Mouse (Mus musculus): ENCODE data around the gene Ube2d3. TPM values are rescaled to one million over a fixed set of nuclear protein-coding genes. Genes with fewer than 3 reads are reported as not detected.

Gene Ube2d3
- 281 and 348 TPM in 2 replicates for polyA plus RNA-seq (2015; fragmentation: Nextera tagmentation; extraction: Ambion mirVana)

- no peaks in the 10 kb centered on the region for H3K9me3 ChIP-seq (replicated peaks)
- under 1% methylated on average over 56 of the region's 56 CpGs for WGBS (ENCODE audit: insufficient replicate concordance)
- DNase-seq (peak; percentile 97), ATAC-seq (ENCODE audit: low read depth) (peak; percentile 82)
- H3K4me1 ChIP-seq (replicated peaks) = peaks cover 25% of the 10 kb centered on the region
- H3K27ac ChIP-seq = peak within 1 kb of the TSS; percentile 99
- H3K9ac ChIP-seq = peak within 1 kb of the TSS; percentile 98
- 0 out of 2 replicates have a peak, but pooled peaks cover 6% of the 10 kb centered on the region for H3K36me3 ChIP-seq
- H3K4me2 ChIP-seq = peak within 1 kb of the TSS; percentile 85
- peak within 1 kb of the TSS; percentile 91 for H3K4me3 ChIP-seq (replicated peaks)
- H3K27me3 ChIP-seq = no peaks in the 10 kb centered on the region
These were observed at the start of gene Ube2d3 for GRCm38 (mm10) chr3:135437758-135438495. TSS of gene Ube2d3 (plus strand) at chr3:135438149.

GRCm38 (mm10) chr3:135393186-135393585, 44.8 kb upstream of the Ube2d3 start:
- H3K4me2 ChIP-seq = no peak overlapping the region
- no peaks in the 10 kb centered on the region for H3K27me3 ChIP-seq
- no peak for DNase-seq
- H3K9ac ChIP-seq = no peak overlapping the region
- H3K4me3 ChIP-seq (replicated peaks) = no peak overlapping the region
- H3K9me3 ChIP-seq (replicated peaks) = no peaks in the 10 kb centered on the region
- no peaks in the 10 kb centered on the region for H3K36me3 ChIP-seq
- no peak overlapping the region for H3K27ac ChIP-seq
- peaks cover 10% of the 10 kb centered on the region; the same call in 1 of the 2 replicates for H3K4me1 ChIP-seq (replicated peaks)
- no peak for ATAC-seq (ENCODE audit: low read depth)
- 51% methylated on average over 6 of the region's 6 CpGs for WGBS (ENCODE audit: insufficient replicate concordance)

- Histone ChIP-seq H3K4me1 (replicated peaks) (peaks cover 10% of the 10 kb centered on the region; the same call in 1 of the 2 replicates), H3K9me3 (replicated peaks) (no peaks in the 10 kb centered on the region), H3K36me3 (no peaks in the 10 kb centered on the region), H3K4me2 (no peak overlapping the region), H3K27ac (no peak overlapping the region), H3K4me3 (replicated peaks) (no peak overlapping the region), H3K9ac (no peak overlapping the region), H3K27me3 (no peaks in the 10 kb centered on the region)
- ATAC-seq (ENCODE audit: low read depth) = no peak
- DNase-seq = no peak
- 67% methylated on average over 5 of the region's 5 CpGs for WGBS (ENCODE audit: insufficient replicate concordance)
These were observed 42.9 kb upstream of the Ube2d3 start for GRCm38 (mm10) chr3:135395085-135395484.

GRCm38 (mm10) chr3:135396081-135396480, 41.9 kb upstream of the Ube2d3 start:
- Histone ChIP-seq H3K4me2 (no peak overlapping the region), H3K9me3 (replicated peaks) (no peaks in the 10 kb centered on the region), H3K4me3 (replicated peaks) (no peak overlapping the region), H3K4me1 (replicated peaks) (peaks cover 10% of the 10 kb centered on the region; the same call in 1 of the 2 replicates), H3K9ac (no peak overlapping the region), H3K27me3 (no peaks in the 10 kb centered on the region), H3K36me3 (no peaks in the 10 kb centered on the region), H3K27ac (no peak overlapping the region)
- ATAC-seq (ENCODE audit: low read depth) = no peak
- WGBS (ENCODE audit: insufficient replicate concordance) = 38% methylated on average over 6 of the region's 6 CpGs
- DNase-seq = no peak

GRCm38 (mm10) chr3:135397112-135397511, 40.8 kb upstream of the Ube2d3 start:
- DNase-seq (no peak), ATAC-seq (ENCODE audit: low read depth) (no peak)
- peaks cover 12% of the 10 kb centered on the region; the same call in 1 of the 2 replicates for H3K4me1 ChIP-seq (replicated peaks)
- no peak overlapping the region for H3K9ac ChIP-seq
- H3K4me2 ChIP-seq = no peak overlapping the region
- H3K4me3 ChIP-seq (replicated peaks) = no peak overlapping the region
- no peaks in the 10 kb centered on the region for H3K9me3 ChIP-seq (replicated peaks)
- no peak overlapping the region for H3K27ac ChIP-seq
- no peaks in the 10 kb centered on the region for H3K36me3 ChIP-seq
- H3K27me3 ChIP-seq = no peaks in the 10 kb centered on the region

GRCm38 (mm10) chr3:135402201-135402658, 35.7 kb upstream of the Ube2d3 start:
- ATAC-seq (ENCODE audit: low read depth) (peak; percentile 73), DNase-seq (peak; percentile 68)
- Histone ChIP-seq H3K4me1 (replicated peaks) (peaks cover 11% of the 10 kb centered on the region), H3K27ac (no peak overlapping the region), H3K27me3 (no peaks in the 10 kb centered on the region), H3K36me3 (peaks cover 19% of the 10 kb centered on the region), H3K4me3 (replicated peaks) (no peak overlapping the region), H3K4me2 (0 out of 2 replicates have a peak overlapping the region, but pooled peaks have one; percentile 10), H3K9me3 (replicated peaks) (no peaks in the 10 kb centered on the region), H3K9ac (no peak overlapping the region)
- WGBS (ENCODE audit: insufficient replicate concordance) = 4% methylated on average over 10 of the region's 10 CpGs

- Histone ChIP-seq H3K27ac (no peak overlapping the region), H3K4me2 (no peak overlapping the region), H3K9ac (no peak overlapping the region), H3K27me3 (no peaks in the 10 kb centered on the region), H3K4me3 (replicated peaks) (no peak overlapping the region), H3K9me3 (replicated peaks) (no peaks in the 10 kb centered on the region), H3K36me3 (peaks cover 21% of the 10 kb centered on the region), H3K4me1 (replicated peaks) (peaks cover 10% of the 10 kb centered on the region)
- ATAC-seq (ENCODE audit: low read depth) = no peak
- WGBS (ENCODE audit: insufficient replicate concordance) = 92% methylated on average over 9 of the region's 9 CpGs
- no peak for DNase-seq
These were observed 34.7 kb upstream of the Ube2d3 start for GRCm38 (mm10) chr3:135403211-135403610.

GRCm38 (mm10) chr3:135403856-135404255, 34.1 kb upstream of the Ube2d3 start:
- no peak overlapping the region for H3K9ac ChIP-seq
- no peak overlapping the region for H3K27ac ChIP-seq
- no peak overlapping the region for H3K4me2 ChIP-seq
- ATAC-seq (ENCODE audit: low read depth) (no peak), DNase-seq (no peak)
- H3K4me3 ChIP-seq (replicated peaks) = no peak overlapping the region
- no peaks in the 10 kb centered on the region for H3K27me3 ChIP-seq
- H3K4me1 ChIP-seq (replicated peaks) = peaks cover 10% of the 10 kb centered on the region
- peaks cover 24% of the 10 kb centered on the region for H3K36me3 ChIP-seq
- WGBS (ENCODE audit: insufficient replicate concordance) = 67% methylated on average over 5 of the region's 5 CpGs
- no peaks in the 10 kb centered on the region for H3K9me3 ChIP-seq (replicated peaks)

- no peak for ATAC-seq (ENCODE audit: low read depth)
- peaks cover 10% of the 10 kb centered on the region for H3K4me1 ChIP-seq (replicated peaks)
- 76% methylated on average over 4 of the region's 4 CpGs for WGBS (ENCODE audit: insufficient replicate concordance)
These were observed 33.4 kb upstream of the Ube2d3 start for GRCm38 (mm10) chr3:135404599-135404998.

GRCm38 (mm10) chr3:135407351-135407750, 30.6 kb upstream of the Ube2d3 start:
- Histone ChIP-seq H3K27me3 (no peaks in the 10 kb centered on the region), H3K4me3 (replicated peaks) (no peak overlapping the region), H3K9ac (no peak overlapping the region), H3K4me1 (replicated peaks) (peaks cover 11% of the 10 kb centered on the region), H3K36me3 (peaks cover 42% of the 10 kb centered on the region), H3K4me2 (no peak overlapping the region), H3K9me3 (replicated peaks) (0 out of 2 replicates have a peak, but pooled peaks cover 4% of the 10 kb centered on the region), H3K27ac (no peak overlapping the region)
- ATAC-seq (ENCODE audit: low read depth) = no peak
- WGBS (ENCODE audit: insufficient replicate concordance) = 56% methylated on average over 9 of the region's 9 CpGs
- no peak for DNase-seq

More at GRCm38 (mm10) chr3:135404599-135404998, 33.4 kb upstream of the Ube2d3 start:
- Histone ChIP-seq H3K27ac (no peak overlapping the region), H3K9ac (no peak overlapping the region), H3K9me3 (replicated peaks) (0 out of 2 replicates have a peak, but pooled peaks cover 3% of the 10 kb centered on the region), H3K27me3 (no peaks in the 10 kb centered on the region), H3K4me3 (replicated peaks) (no peak overlapping the region), H3K4me2 (no peak overlapping the region), H3K36me3 (peaks cover 29% of the 10 kb centered on the region)
- DNase-seq = no peak

GRCm38 (mm10) chr3:135409219-135409618, 28.7 kb upstream of the Ube2d3 start:
- no peak overlapping the region for H3K27ac ChIP-seq
- no peak overlapping the region for H3K9ac ChIP-seq
- DNase-seq = no peak
- WGBS (ENCODE audit: insufficient replicate concordance) = 86% methylated on average over 5 of the region's 5 CpGs
- no peak overlapping the region for H3K4me3 ChIP-seq (replicated peaks)
- H3K27me3 ChIP-seq = no peaks in the 10 kb centered on the region
- H3K4me2 ChIP-seq = no peak overlapping the region
- H3K36me3 ChIP-seq = peaks cover 43% of the 10 kb centered on the region
- ATAC-seq (ENCODE audit: low read depth) = no peak
- 0 out of 2 replicates have a peak, but pooled peaks cover 4% of the 10 kb centered on the region for H3K9me3 ChIP-seq (replicated peaks)
- H3K4me1 ChIP-seq (replicated peaks) = 0 out of 2 replicates have a peak, but pooled peaks cover 5% of the 10 kb centered on the region
